Mouse (Mus musculus): ENCODE measurements around the gene Prss34. TPM values are rescaled to one million over a fixed set of nuclear protein-coding genes. Genes with fewer than 3 reads are reported as not detected.

Prss34 gene
- polyA plus RNA-seq, 1 experiment from 2014 or later = 0.62 TPM

DNA sequence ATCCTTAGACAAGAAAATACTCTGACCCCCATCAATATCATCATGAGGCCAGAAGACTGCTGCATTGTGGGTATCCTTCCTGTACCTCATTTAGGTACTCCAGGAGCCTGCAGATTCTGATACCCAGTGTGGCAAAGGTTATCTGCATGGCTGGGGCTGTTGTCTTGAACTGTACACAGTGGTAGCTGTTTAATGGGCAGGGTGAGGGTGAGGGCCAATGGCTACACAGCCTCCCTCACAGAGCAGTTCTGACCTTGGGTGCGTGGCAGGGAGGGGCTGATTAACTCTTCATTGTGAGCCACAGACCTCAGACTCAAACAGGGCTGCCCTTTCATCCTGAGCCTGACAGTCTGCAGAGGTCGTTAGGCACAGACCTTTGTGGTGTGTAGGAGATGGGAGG, 24.7 kb downstream of the Prss34 start:
- Histone ChIP-seq H3K9ac (no peak overlapping the region), H3K4me3 (replicated peaks) (no peak overlapping the region), H3K27me3 (replicated peaks) (no peaks in the 10 kb centered on the region), H3K9me3 (no peaks in the 10 kb centered on the region), H3K4me2 (replicated peaks) (no peak overlapping the region), H3K4me1 (replicated peaks) (no peaks in the 10 kb centered on the region), H3K36me3 (no peaks in the 10 kb centered on the region), H3K27ac (no peak overlapping the region)
- no peak for ATAC-seq
- 14% methylated on average over 2 of the region's 2 CpGs for WGBS

GRCm38 (mm10) chr17:25332321-25332720, 34.1 kb downstream of the Prss34 start:
- Histone ChIP-seq H3K9ac (no peak overlapping the region), H3K27me3 (replicated peaks) (peaks cover 4% of the 10 kb centered on the region; the same call in 1 of the 2 replicates), H3K9me3 (no peaks in the 10 kb centered on the region), H3K4me2 (replicated peaks) (no peak overlapping the region), H3K36me3 (no peaks in the 10 kb centered on the region), H3K4me1 (replicated peaks) (no peaks in the 10 kb centered on the region), H3K4me3 (replicated peaks) (no peak overlapping the region), H3K27ac (no peak overlapping the region)
- WGBS = 66% methylated on average over 9 of the region's 9 CpGs
- ATAC-seq = no peak

DNA sequence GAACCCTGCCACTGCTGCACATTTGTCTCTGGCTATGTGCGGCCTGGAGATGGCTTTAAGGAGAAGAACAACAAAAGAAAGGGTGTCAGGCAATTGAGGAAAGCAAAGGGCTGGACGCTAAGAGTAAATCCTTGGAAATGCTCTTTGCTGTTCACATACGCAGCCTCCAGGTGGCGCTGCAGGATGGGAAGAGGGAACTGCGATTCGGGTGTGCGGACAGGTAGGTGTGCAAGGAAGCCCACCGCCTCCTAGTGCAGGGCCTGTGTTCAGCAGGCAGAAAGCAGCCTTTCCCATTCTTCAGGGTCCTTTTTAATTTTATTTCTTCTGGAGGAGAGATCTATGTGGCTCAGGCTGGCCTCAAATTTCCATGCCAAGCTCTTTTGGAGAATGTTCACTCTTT, 35.7 kb downstream of the Prss34 start:
- H3K9ac ChIP-seq = no peak overlapping the region
- no peaks in the 10 kb centered on the region for H3K36me3 ChIP-seq
- no peak overlapping the region for H3K4me2 ChIP-seq (replicated peaks)
- H3K4me1 ChIP-seq (replicated peaks) = no peaks in the 10 kb centered on the region
- no peaks in the 10 kb centered on the region for H3K9me3 ChIP-seq
- H3K27me3 ChIP-seq (replicated peaks) = peaks cover 4% of the 10 kb centered on the region; the same call in 1 of the 2 replicates
- no peak for ATAC-seq
- no peak overlapping the region for H3K4me3 ChIP-seq (replicated peaks)
- no peak overlapping the region for H3K27ac ChIP-seq
- 2% methylated on average over 8 of the region's 8 CpGs for WGBS

GRCm38 (mm10) chr17:25338218-25338617, 40.0 kb downstream of the Prss34 start:
- H3K4me3 ChIP-seq (replicated peaks) = no peak overlapping the region
- no peaks in the 10 kb centered on the region for H3K9me3 ChIP-seq
- H3K9ac ChIP-seq = no peak overlapping the region
- no peak overlapping the region for H3K27ac ChIP-seq
- 0 out of 2 replicates have a peak, but pooled peaks cover 4% of the 10 kb centered on the region for H3K27me3 ChIP-seq (replicated peaks)
- no peak overlapping the region for H3K4me2 ChIP-seq (replicated peaks)
- ATAC-seq = no peak
- WGBS = 73% methylated on average over 4 of the region's 4 CpGs
- H3K36me3 ChIP-seq = no peaks in the 10 kb centered on the region
- no peaks in the 10 kb centered on the region for H3K4me1 ChIP-seq (replicated peaks)

- H3K27ac ChIP-seq = no peak overlapping the region
- no peaks in the 10 kb centered on the region for H3K36me3 ChIP-seq
- ATAC-seq = no peak
- H3K27me3 ChIP-seq (replicated peaks) = no peaks in the 10 kb centered on the region
- no peaks in the 10 kb centered on the region for H3K9me3 ChIP-seq
- no peak overlapping the region for H3K9ac ChIP-seq
- 87% methylated on average over 6 of the region's 6 CpGs for WGBS
- no peak overlapping the region for H3K4me2 ChIP-seq (replicated peaks)
- H3K4me3 ChIP-seq (replicated peaks) = no peak overlapping the region
- H3K4me1 ChIP-seq (replicated peaks) = no peaks in the 10 kb centered on the region
These were observed 41.8 kb downstream of the Prss34 start for GRCm38 (mm10) chr17:25340003-25340402.

DNA sequence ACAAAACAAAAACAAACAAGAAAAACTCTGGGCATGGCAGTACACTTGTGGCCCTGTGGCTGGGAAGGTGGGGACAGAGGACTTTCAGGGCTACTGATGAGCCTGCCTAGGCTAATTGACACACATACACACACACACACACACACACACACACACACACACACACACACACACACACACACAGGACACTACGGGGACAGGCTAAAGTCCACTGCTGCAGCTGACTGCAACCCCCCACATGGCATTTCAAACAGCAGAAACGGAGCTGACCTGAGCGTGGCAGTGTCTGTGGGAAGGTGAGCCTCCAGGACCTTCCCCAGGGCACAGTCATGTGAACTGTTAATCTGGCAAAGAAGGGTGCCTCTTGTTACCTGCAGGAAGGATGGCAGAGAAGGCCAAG, 43.3 kb downstream of the Prss34 start:
- Histone ChIP-seq H3K9me3 (no peaks in the 10 kb centered on the region), H3K4me1 (replicated peaks) (no peaks in the 10 kb centered on the region), H3K36me3 (no peaks in the 10 kb centered on the region), H3K4me3 (replicated peaks) (no peak overlapping the region), H3K9ac (no peak overlapping the region), H3K27me3 (replicated peaks) (no peaks in the 10 kb centered on the region), H3K27ac (no peak overlapping the region), H3K4me2 (replicated peaks) (no peak overlapping the region)
- WGBS = 37% methylated on average over 3 of the region's 3 CpGs
- no peak for ATAC-seq

- no peak for ATAC-seq
- 94% methylated on average over 4 of the region's 4 CpGs for WGBS
- no peaks in the 10 kb centered on the region for H3K36me3 ChIP-seq
- H3K4me1 ChIP-seq (replicated peaks) = no peaks in the 10 kb centered on the region
- H3K4me2 ChIP-seq (replicated peaks) = no peak within 1 kb of the TSS
- no peak within 1 kb of the TSS for H3K27ac ChIP-seq
- H3K4me3 ChIP-seq (replicated peaks) = no peak within 1 kb of the TSS
- H3K9ac ChIP-seq = no peak within 1 kb of the TSS
- H3K27me3 ChIP-seq (replicated peaks) = no peaks in the 10 kb centered on the region; the same call in 1 of the 2 replicates
- H3K9me3 ChIP-seq = no peaks in the 10 kb centered on the region
These were observed 47.3 kb downstream of the Prss34 start, which contains the start of gene Tpsab1 for GRCm38 (mm10) chr17:25345462-25345861. Gene Tpsab1, minus strand, starts transcription at chr17:25345562.

Other genes with a start within 250 kb of the Prss34 start
- 22.8 and 23.2 TPM in 2 replicates for gene Tmem204, start 214.8 kb upstream of the Prss34 start, polyA plus RNA-seq (2015; fragmentation: Nextera tagmentation; extraction: Ambion mirVana)
- gene Telo2, start 182.4 kb upstream of the Prss34 start, polyA plus RNA-seq (2015; fragmentation: Nextera tagmentation; extraction: Ambion mirVana) = 34.0 and 39.3 TPM in 2 replicates
- gene Ptx4, start 177.6 kb upstream of the Prss34 start, polyA plus RNA-seq (2015; fragmentation: Nextera tagmentation; extraction: Ambion mirVana) = 0.15 and 0.25 TPM in 2 replicates
- 20.3 and 20.4 TPM in 2 replicates for gene Clcn7, start 165.0 kb upstream of the Prss34 start, polyA plus RNA-seq (2015; fragmentation: Nextera tagmentation; extraction: Ambion mirVana)
- gene Ccdc154, start 135.9 kb upstream of the Prss34 start, polyA plus RNA-seq (2015; fragmentation: Nextera tagmentation; extraction: Ambion mirVana) = 0.16 and 0.19 TPM in 2 replicates
- gene Gm38655, start 122.9 kb upstream of the Prss34 start, polyA plus RNA-seq (2015; fragmentation: Nextera tagmentation; extraction: Ambion mirVana) = 1.2 and 1.7 TPM in 2 replicates
- 37.4 and 39.5 TPM in 2 replicates for gene BC003965, start 113.8 kb upstream of the Prss34 start, polyA plus RNA-seq (2015; fragmentation: Nextera tagmentation; extraction: Ambion mirVana)
- gene Unkl, start 110.0 kb upstream of the Prss34 start, polyA plus RNA-seq (2015; fragmentation: Nextera tagmentation; extraction: Ambion mirVana) = 6.0 and 6.6 TPM in 2 replicates
- gene Gnptg, start 58.3 kb upstream of the Prss34 start, polyA plus RNA-seq (2015; fragmentation: Nextera tagmentation; extraction: Ambion mirVana) = 40.6 and 42.7 TPM in 2 replicates
- 37.7 and 38.5 TPM in 2 replicates for gene Tsr3, start 58.2 kb upstream of the Prss34 start, polyA plus RNA-seq (2015; fragmentation: Nextera tagmentation; extraction: Ambion mirVana)
- 4.0 and 4.3 TPM in 2 replicates for gene Baiap3, start 42.0 kb upstream of the Prss34 start, polyA plus RNA-seq (2015; fragmentation: Nextera tagmentation; extraction: Ambion mirVana)
- gene Ube2i, start 23.8 kb upstream of the Prss34 start, polyA plus RNA-seq (2015; fragmentation: Nextera tagmentation; extraction: Ambion mirVana) = 490 and 556 TPM in 2 replicates
- not detected in 2 replicates for gene Prss28, start 10.3 kb downstream of the Prss34 start, polyA plus RNA-seq (2015; fragmentation: Nextera tagmentation; extraction: Ambion mirVana)
- not detected in 2 replicates for gene Prss29, start 20.3 kb downstream of the Prss34 start, polyA plus RNA-seq (2015; fragmentation: Nextera tagmentation; extraction: Ambion mirVana)
- not detected in 2 replicates for gene Tpsab1, start 47.2 kb downstream of the Prss34 start, polyA plus RNA-seq (2015; fragmentation: Nextera tagmentation; extraction: Ambion mirVana)
- gene Tpsb2, start 67.9 kb downstream of the Prss34 start, polyA plus RNA-seq (2015; fragmentation: Nextera tagmentation; extraction: Ambion mirVana) = 1.9 TPM in 2 replicates
- 14.3 and 17.6 TPM in 2 replicates for gene Tpsg1, start 70.9 kb downstream of the Prss34 start, polyA plus RNA-seq (2015; fragmentation: Nextera tagmentation; extraction: Ambion mirVana)
- gene Cacna1h, start 135.4 kb downstream of the Prss34 start, polyA plus RNA-seq (2015; fragmentation: Nextera tagmentation; extraction: Ambion mirVana) = 4.3 and 4.6 TPM in 2 replicates
- gene Tekt4, start 156.2 kb downstream of the Prss34 start, polyA plus RNA-seq (2015; fragmentation: Nextera tagmentation; extraction: Ambion mirVana) = not detected in 2 replicates
- gene Sstr5, start 198.9 kb downstream of the Prss34 start, polyA plus RNA-seq (2015; fragmentation: Nextera tagmentation; extraction: Ambion mirVana) = 0.49 and 0.73 TPM in 2 replicates